Mouse (Mus musculus) right cerebral cortex, postnatal 25 days (tissue): Measurements from ENCODE around the gene Tmem260.
"Not testable (repeated sequence)": the region's sequence is repeated elsewhere in the genome, so short reads cannot be mapped to it uniquely, and the experiment has no call there.

Source experiments
- DNase-seq: peaks from one replicate; pipeline ENCODE4 v3.0.0; 2022

Tmem260 gene

GRCm38 (mm10) chr14:48445984-48446683 is at the start of gene Tmem260:
Gene Tmem260 (plus strand): TSS chr14:48446124.
- peak; percentile 92 for DNase-seq

GRCm38 (mm10) chr14:48406086-48406485 is 39.8 kb upstream of the Tmem260 start:
- DNase-seq = no peak

GRCm38 (mm10) chr14:48417064-48417463 is 28.9 kb upstream of the Tmem260 start:
- DNase-seq = no peak

- no peak for DNase-seq
These were observed 27.7 kb upstream of the Tmem260 start for GRCm38 (mm10) chr14:48418264-48418663.

- no peak for DNase-seq
These were observed 27.3 kb upstream of the Tmem260 start for GRCm38 (mm10) chr14:48418672-48419071.

GRCm38 (mm10) chr14:48421476-48421875 is 24.4 kb upstream of the Tmem260 start:
- peak; percentile 20 for DNase-seq

GRCm38 (mm10) chr14:48421996-48422395 is 23.9 kb upstream of the Tmem260 start:
- DNase-seq = peak; percentile 11

- no peak for DNase-seq
These were observed 23.5 kb upstream of the Tmem260 start for GRCm38 (mm10) chr14:48422436-48422835.

GRCm38 (mm10) chr14:48422901-48423300 is 23.0 kb upstream of the Tmem260 start:
- no peak for DNase-seq

GRCm38 (mm10) chr14:48431978-48432377 is 13.9 kb upstream of the Tmem260 start:
- no peak for DNase-seq

GRCm38 (mm10) chr14:48443796-48444195 is 2.1 kb upstream of the Tmem260 start:
- DNase-seq = no peak

GRCm38 (mm10) chr14:48451966-48452407 is 6.1 kb downstream of the Tmem260 start:
- no peak for DNase-seq

- DNase-seq = no peak
These were observed 7.5 kb downstream of the Tmem260 start for GRCm38 (mm10) chr14:48453411-48453810.

GRCm38 (mm10) chr14:48456305-48457092 is 10.6 kb downstream of the Tmem260 start:
- DNase-seq = no peak

- no peak for DNase-seq
These were observed 11.5 kb downstream of the Tmem260 start for GRCm38 (mm10) chr14:48457288-48457938.

- no peak for DNase-seq
These were observed 13.0 kb downstream of the Tmem260 start for GRCm38 (mm10) chr14:48458901-48459300.

- no peak for DNase-seq
These were observed 22.4 kb downstream of the Tmem260 start for GRCm38 (mm10) chr14:48468339-48468738.

GRCm38 (mm10) chr14:48470742-48471487 is 25.0 kb downstream of the Tmem260 start:
- no peak for DNase-seq

GRCm38 (mm10) chr14:48472179-48472578 is 26.3 kb downstream of the Tmem260 start:
- peak; percentile 76 for DNase-seq

- DNase-seq = no peak
These were observed 29.4 kb downstream of the Tmem260 start for GRCm38 (mm10) chr14:48475370-48475769.

- DNase-seq = not testable (repeated sequence)
These were observed 29.9 kb downstream of the Tmem260 start for GRCm38 (mm10) chr14:48475834-48476233.

GRCm38 (mm10) chr14:48476278-48476677 is 30.4 kb downstream of the Tmem260 start:
- no peak for DNase-seq

- DNase-seq = no peak
These were observed 35.7 kb downstream of the Tmem260 start for GRCm38 (mm10) chr14:48481591-48481990.
